Mouse (Mus musculus) stomach, embryonic 16.5 days (tissue): ENCODE measurements at regions not wholly inside any gene's neighbourhood (a gene's known extent, or its start where the extent isn't known, plus 50 kb on each side); places are given as distances from the start of the nearest gene placed in this dataset.

ENCODE experiments used
- ATAC-seq: fragments of 200-750 bp; cut with Nextera tagmentation; 2 replicates; pipeline ENCODE4 v1.8.0; 2017; ENCODE audit warnings: moderate number of reproducible peaks, moderate TSS enrichment; ENCODE audit not compliant: insufficient read depth, low FRiP score
- H3K27ac ChIP-seq: fragments of 300-500 bp; sonication (generic); 2 replicates; pipeline ENCODE4 v1.5.1; 2014; ENCODE audit warnings: low read length
- H3K27me3 ChIP-seq: fragments of 300-500 bp; sonication (generic); 2 replicates; pipeline ENCODE4 v1.6.1; 2014; ENCODE audit warnings: low read length, control low read depth, mixed read lengths; ENCODE audit not compliant: control insufficient read depth, insufficient read depth
- H3K36me3 ChIP-seq: fragments of 300-500 bp; sonication (generic); 2 replicates; pipeline ENCODE4 v1.6.1; 2014; ENCODE audit warnings: low read length; ENCODE audit not compliant: control insufficient read depth, insufficient read depth
- H3K4me1 ChIP-seq: fragments of 300-500 bp; sonication (generic); 2 replicates; pipeline ENCODE4 v1.6.1; 2014; ENCODE audit warnings: low read length, control low read depth, mixed read lengths; ENCODE audit not compliant: control insufficient read depth, insufficient read depth
- H3K4me2 ChIP-seq: fragments of 300-500 bp; sonication (generic); 2 replicates; pipeline ENCODE4 v1.6.1; 2014; ENCODE audit warnings: low read depth, low read length, mixed read lengths
- H3K4me3 ChIP-seq: fragments of 300-500 bp; sonication (generic); replicated peaks from 2 replicates; pipeline ENCODE4 v1.5.1; 2014; ENCODE audit warnings: mild to moderate bottlenecking, low read length
- H3K9ac ChIP-seq: fragments of 300-500 bp; sonication (generic); 2 replicates; pipeline ENCODE4 v1.6.1; 2014; ENCODE audit warnings: low read length
- H3K9me3 ChIP-seq: fragments of 300-500 bp; sonication (generic); replicated peaks from 2 replicates; pipeline ENCODE4 v1.6.1; 2016; ENCODE audit warnings: low read length, control low read depth; ENCODE audit not compliant: control insufficient read depth
- WGBS: fragments of 180-500 bp; shearing (Covaris S2); extraction: QIAGEN DNeasy Blood & Tissue Kit; methylation state at CpG from one replicate; pipeline ENCODE4 v1.1.7; 2014; 5-methylcytosine and 5-hydroxymethylcytosine counted together

- Histone ChIP-seq H3K4me3 (no peak overlapping the region), H3K27ac (no peak overlapping the region), H3K4me2 (no peak overlapping the region), H3K9me3 (no peaks in the 10 kb centered on the region; the same call in 1 of the 2 replicates), H3K27me3 (no peaks in the 10 kb centered on the region), H3K36me3 (no peaks in the 10 kb centered on the region), H3K9ac (no peak overlapping the region), H3K4me1 (no peaks in the 10 kb centered on the region)
- WGBS: 89% methylated on average over 4 of the region's 4 CpGs
- ATAC-seq: no peak
These were observed 387.3 kb upstream of the Zeb2 start for GRCm38 (mm10) chr2:45504468-45504867.

- H3K9ac ChIP-seq: no peak overlapping the region
- no peak overlapping the region for H3K27ac ChIP-seq
- no peaks in the 10 kb centered on the region for H3K27me3 ChIP-seq
- no peak overlapping the region for H3K4me2 ChIP-seq
- H3K4me1 ChIP-seq: no peaks in the 10 kb centered on the region
- H3K36me3 ChIP-seq: no peaks in the 10 kb centered on the region
- no peaks in the 10 kb centered on the region for H3K9me3 ChIP-seq
- no peak overlapping the region for H3K4me3 ChIP-seq
- WGBS: 79% methylated on average over 2 of the region's 2 CpGs
- no peak for ATAC-seq
These were observed 376.5 kb upstream of the Zeb2 start for GRCm38 (mm10) chr2:45493656-45494055.

GRCm38 (mm10) chr2:45486530-45486929, 369.3 kb upstream of the Zeb2 start:
- no peaks in the 10 kb centered on the region for H3K4me1 ChIP-seq
- H3K4me2 ChIP-seq: no peak overlapping the region
- ATAC-seq: no peak
- no peak overlapping the region for H3K27ac ChIP-seq
- no peaks in the 10 kb centered on the region for H3K9me3 ChIP-seq
- H3K9ac ChIP-seq: no peak overlapping the region
- H3K36me3 ChIP-seq: no peaks in the 10 kb centered on the region
- 71% methylated on average over 5 of the region's 5 CpGs for WGBS
- no peaks in the 10 kb centered on the region for H3K27me3 ChIP-seq
- no peak overlapping the region for H3K4me3 ChIP-seq

GRCm38 (mm10) chr2:45485477-45485876, 368.3 kb upstream of the Zeb2 start:
- H3K4me1 ChIP-seq: no peaks in the 10 kb centered on the region
- H3K9ac ChIP-seq: no peak overlapping the region
- ATAC-seq: no peak
- no peaks in the 10 kb centered on the region for H3K27me3 ChIP-seq
- WGBS: 78% methylated on average over 10 of the region's 10 CpGs
- no peak overlapping the region for H3K4me3 ChIP-seq
- H3K36me3 ChIP-seq: no peaks in the 10 kb centered on the region
- no peaks in the 10 kb centered on the region for H3K9me3 ChIP-seq
- no peak overlapping the region for H3K4me2 ChIP-seq
- H3K27ac ChIP-seq: no peak overlapping the region

GRCm38 (mm10) chr2:45480671-45481070, 363.5 kb upstream of the Zeb2 start:
- Histone ChIP-seq H3K4me3 (no peak overlapping the region), H3K27ac (no peak overlapping the region), H3K27me3 (no peaks in the 10 kb centered on the region), H3K36me3 (no peaks in the 10 kb centered on the region), H3K4me2 (no peak overlapping the region), H3K4me1 (no peaks in the 10 kb centered on the region), H3K9me3 (no peaks in the 10 kb centered on the region), H3K9ac (no peak overlapping the region)
- 86% methylated on average over 2 of the region's 2 CpGs for WGBS
- no peak for ATAC-seq

DNA sequence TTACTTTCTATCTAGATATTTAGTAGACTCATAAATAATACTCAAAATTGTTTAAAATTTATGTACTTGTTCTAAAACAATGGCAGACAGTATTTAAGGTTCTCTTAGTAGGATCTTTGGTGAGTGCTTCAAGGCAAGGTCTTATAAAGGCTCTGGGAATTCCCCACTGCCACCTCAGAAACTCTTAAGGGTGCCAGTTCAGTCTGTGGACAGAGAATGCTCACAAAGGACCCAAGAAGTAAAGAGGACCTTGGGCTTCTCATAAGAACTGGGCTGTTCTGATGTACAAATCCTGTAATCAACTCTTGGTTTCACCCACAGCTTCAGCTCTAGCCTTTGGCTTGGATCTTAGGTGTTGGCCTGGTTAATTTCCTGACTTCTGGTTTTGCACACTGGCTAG, 358.8 kb upstream of the Zeb2 start:
- Histone ChIP-seq H3K9me3 (no peaks in the 10 kb centered on the region), H3K4me3 (no peak overlapping the region), H3K4me2 (no peak overlapping the region), H3K4me1 (no peaks in the 10 kb centered on the region), H3K9ac (no peak overlapping the region), H3K36me3 (no peaks in the 10 kb centered on the region), H3K27me3 (no peaks in the 10 kb centered on the region), H3K27ac (no peak overlapping the region)
- no peak for ATAC-seq

DNA sequence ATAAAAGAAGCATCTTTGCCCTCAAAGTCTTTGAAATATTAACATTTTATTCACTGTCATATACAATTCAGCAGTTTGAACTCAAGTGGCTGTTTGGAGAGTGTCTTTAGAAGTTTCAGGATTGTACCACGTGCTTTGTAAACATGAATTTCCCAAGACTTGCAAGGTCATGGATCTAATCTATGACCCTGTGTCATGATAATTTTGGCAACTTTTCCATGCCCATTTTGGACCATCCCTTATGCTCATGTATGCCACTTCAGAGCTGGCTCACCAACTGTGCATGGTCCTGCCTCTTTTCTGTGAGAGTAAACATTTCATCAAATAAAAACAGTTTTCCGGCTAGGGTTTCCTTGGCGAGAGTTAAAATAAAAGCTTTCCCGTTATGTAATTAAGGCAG, 347.1 kb upstream of the Zeb2 start:
- H3K4me1 ChIP-seq: no peaks in the 10 kb centered on the region
- H3K9me3 ChIP-seq: no peaks in the 10 kb centered on the region
- H3K27me3 ChIP-seq: no peaks in the 10 kb centered on the region
- 67% methylated on average over 4 of the region's 4 CpGs for WGBS
- no peaks in the 10 kb centered on the region for H3K36me3 ChIP-seq
- no peak for ATAC-seq
- H3K27ac ChIP-seq: no peak overlapping the region
- H3K9ac ChIP-seq: no peak overlapping the region
- H3K4me3 ChIP-seq: no peak overlapping the region
- H3K4me2 ChIP-seq: no peak overlapping the region

- no peak overlapping the region for H3K9ac ChIP-seq
- H3K4me3 ChIP-seq: no peak overlapping the region
- H3K36me3 ChIP-seq: no peaks in the 10 kb centered on the region
- no peaks in the 10 kb centered on the region for H3K9me3 ChIP-seq
- no peak for ATAC-seq
- H3K4me1 ChIP-seq: no peaks in the 10 kb centered on the region
- no peak overlapping the region for H3K4me2 ChIP-seq
- no peak overlapping the region for H3K27ac ChIP-seq
- no peaks in the 10 kb centered on the region for H3K27me3 ChIP-seq
These were observed 342.2 kb upstream of the Zeb2 start for GRCm38 (mm10) chr2:45459410-45459809.

DNA sequence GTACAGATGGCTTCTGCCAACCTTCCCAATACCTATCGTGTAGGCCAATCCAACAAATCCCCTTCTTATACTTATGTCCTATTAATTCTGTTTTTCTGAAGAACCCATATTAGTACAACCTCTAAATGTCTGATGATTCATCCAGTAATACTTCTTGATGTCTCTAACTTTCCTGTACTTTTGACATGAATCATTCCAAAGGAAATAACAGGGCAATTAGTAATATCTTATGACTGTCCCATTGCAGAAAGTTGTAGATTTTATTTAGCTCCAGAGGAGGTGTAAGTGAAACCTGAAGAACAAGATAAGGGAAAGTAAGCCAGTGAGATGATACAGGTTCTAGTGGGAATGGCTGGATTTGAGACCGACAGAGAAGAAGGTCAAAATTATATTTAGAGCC, 337.6 kb upstream of the Zeb2 start:
- Histone ChIP-seq H3K36me3 (no peaks in the 10 kb centered on the region), H3K4me2 (no peak overlapping the region), H3K9ac (no peak overlapping the region), H3K27me3 (no peaks in the 10 kb centered on the region), H3K9me3 (no peaks in the 10 kb centered on the region), H3K27ac (no peak overlapping the region), H3K4me1 (no peaks in the 10 kb centered on the region), H3K4me3 (no peak overlapping the region)
- no peak for ATAC-seq
- WGBS: 79% methylated on average over 2 of the region's 2 CpGs

GRCm38 (mm10) chr2:45439146-45439545, 322.0 kb upstream of the Zeb2 start:
- no peak for ATAC-seq
- H3K36me3 ChIP-seq: no peaks in the 10 kb centered on the region

More at GRCm38 (mm10) chr2:45439146-45439545, 322.0 kb upstream of the Zeb2 start:
- Histone ChIP-seq H3K27ac (no peak overlapping the region), H3K4me1 (no peaks in the 10 kb centered on the region), H3K27me3 (no peaks in the 10 kb centered on the region), H3K4me2 (no peak overlapping the region), H3K9me3 (no peaks in the 10 kb centered on the region), H3K9ac (no peak overlapping the region), H3K4me3 (no peak overlapping the region)
- 41% methylated on average over 4 of the region's 4 CpGs for WGBS
